Mouse (Mus musculus): ENCODE results near the gene Nsd1. TPM values are rescaled to one million over a fixed set of nuclear protein-coding genes. Genes with fewer than 3 reads are reported as not detected.
A peak's percentile ranks its signal among the peaks of the same experiment; 100 is the strongest.
"Not testable (repeated sequence)": the region's sequence is repeated elsewhere in the genome, so short reads cannot be mapped to it uniquely, and the experiment has no call there.

Gene Nsd1
- polyA plus RNA-seq, 1 experiment from 2014 or later, result 41.5 TPM

- Histone ChIP-seq H3K4me3 (no peak overlapping the region), H3K9ac (no peak overlapping the region), H3K27ac (no peak overlapping the region), H3K4me2 (no peak overlapping the region), H3K4me1 (replicated peaks) (peaks cover 12% of the 10 kb centered on the region), H3K9me3 (replicated peaks) (no peaks in the 10 kb centered on the region), H3K36me3 (no peaks in the 10 kb centered on the region), H3K27me3 (no peaks in the 10 kb centered on the region)
- WGBS, result 65% methylated on average over 6 of the region's 6 CpGs
- ATAC-seq (replicated peaks; ENCODE audit: insufficient number of reproducible peaks, insufficient read depth, low FRiP score, low read depth), result no peak
Observed at GRCm38 (mm10) chr13:55176265-55176664, 33.3 kb upstream of the Nsd1 start.

- Histone ChIP-seq H3K4me1 (replicated peaks) (peaks cover 4% of the 10 kb centered on the region; the same call in 1 of the 2 replicates), H3K36me3 (no peaks in the 10 kb centered on the region), H3K27me3 (no peaks in the 10 kb centered on the region), H3K27ac (no peak overlapping the region; the same call in 1 of the 2 replicates), H3K4me2 (no peak overlapping the region), H3K9ac (no peak overlapping the region), H3K9me3 (replicated peaks) (no peaks in the 10 kb centered on the region), H3K4me3 (no peak overlapping the region)
- no peak for ATAC-seq (replicated peaks; ENCODE audit: insufficient number of reproducible peaks, insufficient read depth, low FRiP score, low read depth)
- 64% methylated on average over 4 of the region's 4 CpGs for WGBS
Observed at GRCm38 (mm10) chr13:55177903-55178496, 31.6 kb upstream of the Nsd1 start.

- Histone ChIP-seq H3K9me3 (replicated peaks) (no peaks in the 10 kb centered on the region), H3K4me3 (no peak overlapping the region), H3K9ac (no peak overlapping the region), H3K4me1 (replicated peaks) (peaks cover 4% of the 10 kb centered on the region; the same call in 1 of the 2 replicates), H3K36me3 (no peaks in the 10 kb centered on the region), H3K4me2 (no peak overlapping the region), H3K27me3 (no peaks in the 10 kb centered on the region), H3K27ac (no peak overlapping the region)
- WGBS, result 32% methylated on average over 2 of the region's 2 CpGs
- ATAC-seq (replicated peaks; ENCODE audit: insufficient number of reproducible peaks, insufficient read depth, low FRiP score, low read depth), result no peak; the same call in 1 of the 2 replicates
Observed at GRCm38 (mm10) chr13:55178556-55178955, 31.0 kb upstream of the Nsd1 start.

- no peaks in the 10 kb centered on the region for H3K36me3 ChIP-seq
- 84% methylated on average over 3 of the region's 3 CpGs for WGBS
- H3K4me2 ChIP-seq, result no peak overlapping the region
- no peaks in the 10 kb centered on the region for H3K27me3 ChIP-seq
- no peak overlapping the region for H3K4me3 ChIP-seq
- no peaks in the 10 kb centered on the region for H3K9me3 ChIP-seq (replicated peaks)
- peaks cover 4% of the 10 kb centered on the region; the same call in 1 of the 2 replicates for H3K4me1 ChIP-seq (replicated peaks)
- no peak for ATAC-seq (replicated peaks; ENCODE audit: insufficient number of reproducible peaks, insufficient read depth, low FRiP score, low read depth)
- no peak overlapping the region for H3K27ac ChIP-seq
- H3K9ac ChIP-seq, result no peak overlapping the region
Observed at GRCm38 (mm10) chr13:55179591-55179990, 30.0 kb upstream of the Nsd1 start.

DNA sequence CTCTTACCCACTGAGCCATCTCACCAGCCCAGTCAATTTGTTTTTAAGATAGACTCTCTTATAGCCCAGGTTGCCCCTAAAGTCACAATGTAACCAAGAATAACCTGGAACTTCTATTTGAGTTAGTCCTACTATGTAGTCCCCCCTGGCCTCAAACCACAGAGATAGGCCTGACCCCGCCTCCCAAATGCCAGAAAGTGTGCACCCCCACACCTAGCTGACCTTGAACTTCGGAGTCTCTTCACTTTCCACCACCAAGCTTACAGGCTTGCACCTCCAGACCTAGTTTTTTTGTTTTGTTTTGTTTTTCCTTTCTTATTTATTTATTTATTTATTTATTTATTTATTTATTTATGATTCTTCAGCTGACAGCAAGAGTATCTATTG, 27.8 kb upstream of the Nsd1 start:
- peak overlapping the region; percentile 78; the same call in 1 of the 2 replicates for H3K27ac ChIP-seq
- no peaks in the 10 kb centered on the region for H3K36me3 ChIP-seq
- ATAC-seq (replicated peaks; ENCODE audit: insufficient number of reproducible peaks, insufficient read depth, low FRiP score, low read depth), result 0 out of 2 replicates have a peak, but pooled peaks have one; percentile 16
- H3K4me1 ChIP-seq (replicated peaks), result peaks cover 4% of the 10 kb centered on the region; the same call in 1 of the 2 replicates
- peak overlapping the region; percentile 44; the same call in 1 of the 2 replicates for H3K4me3 ChIP-seq
- H3K9ac ChIP-seq, result no peak overlapping the region
- WGBS, result 65% methylated on average over 2 of the region's 2 CpGs
- H3K9me3 ChIP-seq (replicated peaks), result no peaks in the 10 kb centered on the region
- peak overlapping the region; percentile 62 for H3K4me2 ChIP-seq
- no peaks in the 10 kb centered on the region for H3K27me3 ChIP-seq

GRCm38 (mm10) chr13:55182173-55182894, 27.2 kb upstream of the Nsd1 start:
- Histone ChIP-seq H3K27ac (peak overlapping the region; percentile 78), H3K36me3 (no peaks in the 10 kb centered on the region), H3K4me1 (replicated peaks) (peaks cover 4% of the 10 kb centered on the region; the same call in 1 of the 2 replicates), H3K9me3 (replicated peaks) (no peaks in the 10 kb centered on the region), H3K4me3 (peak overlapping the region; percentile 44), H3K9ac (peak overlapping the region; percentile 44), H3K27me3 (no peaks in the 10 kb centered on the region), H3K4me2 (peak overlapping the region; percentile 62)
- 3% methylated on average over 23 of the region's 23 CpGs for WGBS
- ATAC-seq (replicated peaks; ENCODE audit: insufficient number of reproducible peaks, insufficient read depth, low FRiP score, low read depth), result peak; percentile 85

DNA sequence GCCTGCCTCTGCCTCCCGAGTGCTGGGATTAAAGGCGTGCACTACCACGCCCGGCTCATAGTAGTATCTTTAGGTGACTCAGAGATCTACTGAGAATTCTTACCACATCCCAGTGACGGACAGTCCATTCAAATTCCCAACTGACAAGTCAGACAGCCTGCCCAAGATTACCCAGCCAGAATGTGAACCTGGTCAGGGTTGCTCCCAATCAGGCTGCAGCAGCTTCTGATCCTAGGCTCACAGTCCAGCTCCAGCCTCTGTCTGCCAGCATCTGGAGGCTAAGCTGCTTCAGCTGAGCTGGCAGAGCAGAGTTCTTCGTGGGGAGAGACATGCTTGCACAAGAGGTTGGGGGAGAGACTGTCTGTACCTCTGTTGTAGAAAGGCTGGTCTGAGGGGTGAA, 26.2 kb upstream of the Nsd1 start:
- no peak for ATAC-seq (replicated peaks; ENCODE audit: insufficient number of reproducible peaks, insufficient read depth, low FRiP score, low read depth)

GRCm38 (mm10) chr13:55187062-55187461, 22.5 kb upstream of the Nsd1 start:
- not testable (repeated sequence) for ATAC-seq (replicated peaks; ENCODE audit: insufficient number of reproducible peaks, insufficient read depth, low FRiP score, low read depth)

More for the DNA sequence above, 26.2 kb upstream of the Nsd1 start:
- H3K9me3 ChIP-seq (replicated peaks), result no peaks in the 10 kb centered on the region
- no peak overlapping the region for H3K9ac ChIP-seq
- H3K27ac ChIP-seq, result no peak overlapping the region
- H3K36me3 ChIP-seq, result no peaks in the 10 kb centered on the region
- H3K4me1 ChIP-seq (replicated peaks), result peaks cover 4% of the 10 kb centered on the region; the same call in 1 of the 2 replicates
- H3K4me2 ChIP-seq, result no peak overlapping the region
- H3K27me3 ChIP-seq, result no peaks in the 10 kb centered on the region
- no peak overlapping the region for H3K4me3 ChIP-seq
- WGBS, result 76% methylated on average over 6 of the region's 6 CpGs

DNA sequence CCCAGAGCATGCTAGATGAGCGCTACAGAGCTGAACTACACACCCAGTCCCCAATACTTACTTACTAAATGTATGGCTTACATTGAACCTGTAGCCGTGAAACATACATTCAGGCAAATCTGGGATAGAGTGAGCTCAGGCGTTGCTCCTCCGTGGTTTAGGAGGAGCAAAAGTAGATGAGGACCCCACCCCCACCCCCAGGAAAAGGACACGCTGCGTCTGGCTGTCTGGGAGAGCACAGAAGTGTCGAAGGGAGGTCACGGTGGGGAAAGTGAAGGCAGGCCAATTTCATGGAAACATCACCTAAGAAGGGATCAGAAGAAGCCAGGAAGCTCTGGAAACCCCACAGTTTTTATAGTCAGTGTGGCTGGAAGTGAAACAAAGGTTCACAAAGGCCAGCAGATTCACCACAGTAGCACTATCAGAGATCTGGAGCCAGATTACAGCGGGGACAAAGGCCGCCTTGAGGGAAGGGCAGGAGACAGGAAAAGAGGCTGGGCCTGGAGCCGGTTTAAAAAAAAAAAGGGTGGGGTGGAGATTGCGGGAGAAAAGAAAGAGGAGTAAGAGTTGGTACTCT, 20.0 kb upstream of the Nsd1 start:
- H3K27ac ChIP-seq, result peak overlapping the region; percentile 86
- peaks cover 15% of the 10 kb centered on the region for H3K4me1 ChIP-seq (replicated peaks)
- peak overlapping the region; percentile 57 for H3K4me3 ChIP-seq
- no peaks in the 10 kb centered on the region for H3K9me3 ChIP-seq (replicated peaks)
- H3K36me3 ChIP-seq, result no peaks in the 10 kb centered on the region
- no peaks in the 10 kb centered on the region for H3K27me3 ChIP-seq
- ATAC-seq (replicated peaks; ENCODE audit: insufficient number of reproducible peaks, insufficient read depth, low FRiP score, low read depth), result peak; percentile 28; the same call in 1 of the 2 replicates
- peak overlapping the region; percentile 88 for H3K4me2 ChIP-seq
- peak overlapping the region; percentile 63 for H3K9ac ChIP-seq
- WGBS, result 7% methylated on average over 12 of the region's 12 CpGs

More at GRCm38 (mm10) chr13:55187062-55187461, 22.5 kb upstream of the Nsd1 start:
- H3K4me1 ChIP-seq (replicated peaks), result peaks cover 18% of the 10 kb centered on the region
- H3K27me3 ChIP-seq; H3K36me3 ChIP-seq; H3K4me3 ChIP-seq; H3K27ac ChIP-seq; H3K9me3 ChIP-seq (replicated peaks); H3K4me2 ChIP-seq; H3K9ac ChIP-seq: not testable (repeated sequence)
- WGBS, result 5% methylated on average over 6 of the region's 9 CpGs

DNA sequence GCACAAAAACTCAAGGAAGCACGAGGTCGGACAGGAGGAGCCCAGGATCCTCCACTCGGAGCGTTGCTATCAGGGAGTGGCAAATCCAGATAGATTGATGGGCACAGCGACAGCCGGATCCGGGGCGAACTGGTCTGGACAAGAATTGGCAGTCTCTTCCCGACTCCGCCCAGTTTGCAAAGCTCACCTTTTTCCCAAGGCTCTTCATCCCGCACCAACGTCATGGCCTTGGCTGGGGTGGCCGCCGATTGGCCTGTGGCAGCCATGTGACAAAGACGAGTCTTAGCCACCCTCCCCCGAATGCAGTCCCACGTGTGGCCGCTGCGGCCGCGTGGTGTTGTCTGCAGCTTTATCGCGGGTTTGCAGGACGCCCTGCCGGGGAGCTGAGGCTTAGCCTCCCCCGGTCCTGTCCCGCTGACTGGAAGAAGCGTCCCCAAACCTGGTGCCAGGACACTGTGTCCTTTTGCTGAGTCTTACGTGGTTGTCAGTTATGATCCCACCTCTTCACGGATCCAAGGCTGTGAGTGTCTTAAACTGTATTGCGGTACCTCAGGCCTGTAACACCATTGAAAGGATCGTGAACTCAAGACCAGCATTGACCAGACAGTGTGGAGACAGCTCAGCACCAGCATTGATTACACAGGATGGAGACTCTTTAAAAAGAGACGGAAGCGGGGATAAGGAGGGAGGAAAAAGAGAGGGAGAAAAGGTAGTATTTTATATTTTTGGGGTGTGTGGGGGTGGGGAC, 19.3 kb upstream of the Nsd1 start:
- H3K27me3 ChIP-seq, result no peaks in the 10 kb centered on the region
- peaks cover 15% of the 10 kb centered on the region for H3K4me1 ChIP-seq (replicated peaks)
- ATAC-seq (replicated peaks; ENCODE audit: insufficient number of reproducible peaks, insufficient read depth, low FRiP score, low read depth), result peak; percentile 99
- peak overlapping the region; percentile 63 for H3K9ac ChIP-seq
- no peaks in the 10 kb centered on the region for H3K36me3 ChIP-seq
- peak overlapping the region; percentile 57 for H3K4me3 ChIP-seq
- peak overlapping the region; percentile 88 for H3K4me2 ChIP-seq
- H3K27ac ChIP-seq, result peak overlapping the region; percentile 86
- H3K9me3 ChIP-seq (replicated peaks), result no peaks in the 10 kb centered on the region
- WGBS, result 3% methylated on average over 34 of the region's 34 CpGs

GRCm38 (mm10) chr13:55191535-55191934, 18.0 kb upstream of the Nsd1 start:
- H3K9me3 ChIP-seq (replicated peaks), result no peaks in the 10 kb centered on the region
- no peak overlapping the region for H3K4me2 ChIP-seq
- H3K4me1 ChIP-seq (replicated peaks), result peaks cover 15% of the 10 kb centered on the region
- 82% methylated on average over 5 of the region's 5 CpGs for WGBS
- H3K27ac ChIP-seq, result no peak overlapping the region
- ATAC-seq (replicated peaks; ENCODE audit: insufficient number of reproducible peaks, insufficient read depth, low FRiP score, low read depth), result no peak
- H3K27me3 ChIP-seq, result no peaks in the 10 kb centered on the region
- no peaks in the 10 kb centered on the region for H3K36me3 ChIP-seq
- H3K4me3 ChIP-seq, result no peak overlapping the region
- no peak overlapping the region for H3K9ac ChIP-seq

All from heart, embryonic 15.5 days (tissue).